Mouse (Mus musculus) cerebellum, adult 8-10 months (tissue): ENCODE data around the gene Efnb2.
A peak's percentile ranks its signal among the peaks of the same experiment; 100 is the strongest.

Experiments used
- DNase-seq: peaks from one replicate; pipeline ENCODE4 v3.0.0; 2022

The Efnb2 gene

GRCm38 (mm10) chr8:8655346-8656340 lies 5.4 kb downstream of the Efnb2 start:
- DNase-seq, result no peak

- no peak for DNase-seq
These were observed 7.0 kb downstream of the Efnb2 start for GRCm38 (mm10) chr8:8653906-8654489.

- DNase-seq, result no peak
These were observed 7.7 kb downstream of the Efnb2 start for GRCm38 (mm10) chr8:8653343-8653742.

- DNase-seq, result no peak
These were observed 8.7 kb downstream of the Efnb2 start for GRCm38 (mm10) chr8:8652388-8652787.

- DNase-seq, result no peak
These were observed 11.1 kb downstream of the Efnb2 start for GRCm38 (mm10) chr8:8649944-8650343.

GRCm38 (mm10) chr8:8649536-8649935 lies 11.5 kb downstream of the Efnb2 start:
- no peak for DNase-seq

GRCm38 (mm10) chr8:8648686-8649085 lies 12.4 kb downstream of the Efnb2 start:
- DNase-seq, result no peak

- no peak for DNase-seq
These were observed 13.2 kb downstream of the Efnb2 start for GRCm38 (mm10) chr8:8647824-8648223.

GRCm38 (mm10) chr8:8647319-8647718 lies 13.7 kb downstream of the Efnb2 start:
- DNase-seq, result no peak

- no peak for DNase-seq
These were observed 16.7 kb downstream of the Efnb2 start for GRCm38 (mm10) chr8:8644160-8644915.

GRCm38 (mm10) chr8:8640264-8640588 lies 20.8 kb downstream of the Efnb2 start:
- DNase-seq, result no peak

- no peak for DNase-seq
These were observed 21.3 kb downstream of the Efnb2 start for GRCm38 (mm10) chr8:8639569-8640263.

- no peak for DNase-seq
These were observed 29.6 kb downstream of the Efnb2 start for GRCm38 (mm10) chr8:8631394-8631793.

- no peak for DNase-seq
These were observed 37.0 kb downstream of the Efnb2 start for GRCm38 (mm10) chr8:8624017-8624416.

- DNase-seq, result no peak
These were observed 37.6 kb downstream of the Efnb2 start for GRCm38 (mm10) chr8:8623486-8623885.

- no peak for DNase-seq
These were observed 38.6 kb downstream of the Efnb2 start for GRCm38 (mm10) chr8:8622476-8622875.

- peak; percentile 8 for DNase-seq
These were observed 39.0 kb downstream of the Efnb2 start for GRCm38 (mm10) chr8:8622031-8622430.

- DNase-seq, result no peak
These were observed 39.7 kb downstream of the Efnb2 start for GRCm38 (mm10) chr8:8621236-8621917.

GRCm38 (mm10) chr8:8620536-8620935 lies 40.5 kb downstream of the Efnb2 start:
- DNase-seq, result no peak

- DNase-seq, result no peak
These were observed 41.5 kb downstream of the Efnb2 start for GRCm38 (mm10) chr8:8619221-8620194.

- DNase-seq, result no peak
These were observed 47.2 kb downstream of the Efnb2 start for GRCm38 (mm10) chr8:8613844-8614243.
